Mouse (Mus musculus): ENCODE results near the gene Slc12a6. TPM values are rescaled to one million over a fixed set of nuclear protein-coding genes. Genes with fewer than 3 reads are reported as not detected.

Gene Slc12a6
- 10.4 and 10.8 TPM in 2 replicates for polyA plus RNA-seq (2012; ENCODE audit: insufficient read depth, insufficient read length, missing spikeins)

GRCm38 (mm10) chr2:112265448-112266241 lies at the start of gene Slc12a6:
Slc12a6 (plus strand) TSS chr2:112265825.
- Histone ChIP-seq H3K4me1 (ENCODE audit: control insufficient read depth, insufficient read depth, insufficient read length, low read length) (peaks cover 4% of the 10 kb centered on the region; the same call in 1 of the 2 replicates), H3K27ac (replicated peaks; ENCODE audit: low read depth, low read length) (peak within 1 kb of the TSS; percentile 81)

GRCm38 (mm10) chr2:112215977-112216376 lies 49.6 kb upstream of the Slc12a6 start:
- no peak overlapping the region for H3K27ac ChIP-seq (replicated peaks; ENCODE audit: low read depth, low read length)
- H3K4me3 ChIP-seq (ENCODE audit: insufficient read depth, low read depth, low read length) = no peak overlapping the region
- no peaks in the 10 kb centered on the region for H3K4me1 ChIP-seq (ENCODE audit: control insufficient read depth, insufficient read depth, insufficient read length, low read length)

More at GRCm38 (mm10) chr2:112265448-112266241, at the start of gene Slc12a6:
- H3K4me3 ChIP-seq (ENCODE audit: insufficient read depth, low read depth, low read length) = peak within 1 kb of the TSS; percentile 84

DNA sequence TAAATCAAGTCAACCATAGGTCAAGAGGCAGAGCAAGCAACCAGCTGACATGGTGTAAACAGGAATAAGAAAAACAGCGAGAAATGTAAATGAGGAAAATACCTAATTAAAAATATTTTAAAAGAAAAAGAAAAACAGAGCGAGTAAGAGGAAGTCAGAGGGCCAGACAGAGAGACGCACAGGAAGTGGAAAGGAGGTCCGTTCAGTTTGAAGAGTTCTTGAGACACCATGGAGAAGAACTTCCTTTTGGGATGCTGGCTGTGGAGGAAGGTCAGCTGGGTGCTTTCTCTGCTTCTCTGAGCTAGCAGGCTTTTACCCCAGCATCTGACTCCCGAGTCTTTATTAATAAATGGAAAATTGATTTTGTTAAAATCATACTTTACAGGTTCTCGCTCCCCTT lies 48.0 kb upstream of the Slc12a6 start:
- H3K4me3 ChIP-seq (ENCODE audit: insufficient read depth, low read depth, low read length) = no peak overlapping the region
- no peaks in the 10 kb centered on the region for H3K4me1 ChIP-seq (ENCODE audit: control insufficient read depth, insufficient read depth, insufficient read length, low read length)
- H3K27ac ChIP-seq (replicated peaks; ENCODE audit: low read depth, low read length) = no peak overlapping the region

- no peaks in the 10 kb centered on the region for H3K4me1 ChIP-seq (ENCODE audit: control insufficient read depth, insufficient read depth, insufficient read length, low read length)
- H3K27ac ChIP-seq (replicated peaks; ENCODE audit: low read depth, low read length) = no peak overlapping the region
- no peak overlapping the region for H3K4me3 ChIP-seq (ENCODE audit: insufficient read depth, low read depth, low read length)
These were observed 44.7 kb upstream of the Slc12a6 start for GRCm38 (mm10) chr2:112220880-112221279.

DNA sequence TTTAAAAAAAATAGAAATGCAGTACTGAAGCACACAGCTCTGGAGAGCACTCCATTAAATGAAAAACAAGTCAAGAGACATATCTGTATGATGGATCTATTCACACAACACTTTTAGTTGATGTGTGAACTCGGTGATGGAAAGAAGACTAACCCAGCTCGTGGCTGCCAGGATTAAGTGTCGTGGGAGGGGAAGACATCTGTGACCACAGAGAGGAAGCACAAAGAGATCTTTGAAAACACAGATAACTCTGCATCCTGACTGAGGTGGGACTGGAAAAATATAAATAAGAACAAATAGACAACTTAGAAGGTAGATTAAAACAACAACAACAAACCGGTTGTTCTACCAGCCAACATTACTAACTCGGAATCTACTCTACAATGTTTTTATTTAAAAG lies 43.0 kb upstream of the Slc12a6 start:
- no peak overlapping the region for H3K4me3 ChIP-seq (ENCODE audit: insufficient read depth, low read depth, low read length)
- no peak overlapping the region for H3K27ac ChIP-seq (replicated peaks; ENCODE audit: low read depth, low read length)
- no peaks in the 10 kb centered on the region for H3K4me1 ChIP-seq (ENCODE audit: control insufficient read depth, insufficient read depth, insufficient read length, low read length)

GRCm38 (mm10) chr2:112224356-112224755 lies 41.3 kb upstream of the Slc12a6 start:
- Histone ChIP-seq H3K4me3 (ENCODE audit: insufficient read depth, low read depth, low read length) (no peak overlapping the region), H3K4me1 (ENCODE audit: control insufficient read depth, insufficient read depth, insufficient read length, low read length) (no peaks in the 10 kb centered on the region), H3K27ac (replicated peaks; ENCODE audit: low read depth, low read length) (no peak overlapping the region)

- no peak overlapping the region for H3K27ac ChIP-seq (replicated peaks; ENCODE audit: low read depth, low read length)
- H3K4me3 ChIP-seq (ENCODE audit: insufficient read depth, low read depth, low read length) = no peak overlapping the region
- H3K4me1 ChIP-seq (ENCODE audit: control insufficient read depth, insufficient read depth, insufficient read length, low read length) = no peaks in the 10 kb centered on the region
These were observed 33.0 kb upstream of the Slc12a6 start for GRCm38 (mm10) chr2:112232623-112233022.

DNA sequence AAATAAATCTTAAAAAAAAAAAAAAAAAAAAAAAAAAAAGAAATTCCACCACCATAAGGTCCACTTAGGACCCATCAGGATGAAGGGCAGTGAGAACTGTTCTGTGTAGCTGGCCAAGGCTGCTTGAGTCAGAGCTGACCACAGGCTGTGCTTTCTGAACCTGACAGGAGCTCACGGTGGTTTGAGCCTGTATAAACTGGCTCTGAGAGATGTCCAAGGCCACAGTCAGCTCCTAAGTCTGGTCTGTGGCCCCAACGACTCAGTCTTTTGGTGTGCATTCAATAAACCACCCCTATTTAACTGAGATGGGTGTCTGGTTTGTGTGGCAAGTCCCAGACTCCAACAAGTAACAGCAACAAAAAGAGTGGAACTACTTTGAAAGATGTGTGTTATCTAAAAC lies 29.0 kb upstream of the Slc12a6 start:
- H3K27ac ChIP-seq (replicated peaks; ENCODE audit: low read depth, low read length) = no peak overlapping the region
- no peaks in the 10 kb centered on the region for H3K4me1 ChIP-seq (ENCODE audit: control insufficient read depth, insufficient read depth, insufficient read length, low read length)
- no peak overlapping the region for H3K4me3 ChIP-seq (ENCODE audit: insufficient read depth, low read depth, low read length)

- H3K27ac ChIP-seq (replicated peaks; ENCODE audit: low read depth, low read length) = no peak overlapping the region
- H3K4me1 ChIP-seq (ENCODE audit: control insufficient read depth, insufficient read depth, insufficient read length, low read length) = no peaks in the 10 kb centered on the region
- H3K4me3 ChIP-seq (ENCODE audit: insufficient read depth, low read depth, low read length) = no peak overlapping the region
These were observed 27.6 kb upstream of the Slc12a6 start for GRCm38 (mm10) chr2:112238006-112238405.

GRCm38 (mm10) chr2:112239212-112239934 lies 26.3 kb upstream of the Slc12a6 start, which contains the start of gene Lpcat4:
Lpcat4 (plus strand) TSS chr2:112239468.
- Histone ChIP-seq H3K4me3 (ENCODE audit: insufficient read depth, low read depth, low read length) (peak within 1 kb of the TSS; percentile 100), H3K4me1 (ENCODE audit: control insufficient read depth, insufficient read depth, insufficient read length, low read length) (no peaks in the 10 kb centered on the region), H3K27ac (replicated peaks; ENCODE audit: low read depth, low read length) (peak within 1 kb of the TSS; percentile 89)

GRCm38 (mm10) chr2:112239935-112240721 lies 25.5 kb upstream of the Slc12a6 start:
- Histone ChIP-seq H3K4me1 (ENCODE audit: control insufficient read depth, insufficient read depth, insufficient read length, low read length) (no peaks in the 10 kb centered on the region), H3K27ac (replicated peaks; ENCODE audit: low read depth, low read length) (no peak overlapping the region), H3K4me3 (ENCODE audit: insufficient read depth, low read depth, low read length) (peak overlapping the region; percentile 100)

GRCm38 (mm10) chr2:112241787-112242186 lies 23.8 kb upstream of the Slc12a6 start:
- Histone ChIP-seq H3K4me1 (ENCODE audit: control insufficient read depth, insufficient read depth, insufficient read length, low read length) (no peaks in the 10 kb centered on the region), H3K27ac (replicated peaks; ENCODE audit: low read depth, low read length) (no peak overlapping the region), H3K4me3 (ENCODE audit: insufficient read depth, low read depth, low read length) (no peak overlapping the region)

GRCm38 (mm10) chr2:112245307-112245706 lies 20.3 kb upstream of the Slc12a6 start:
- Histone ChIP-seq H3K27ac (replicated peaks; ENCODE audit: low read depth, low read length) (no peak overlapping the region), H3K4me3 (ENCODE audit: insufficient read depth, low read depth, low read length) (no peak overlapping the region), H3K4me1 (ENCODE audit: control insufficient read depth, insufficient read depth, insufficient read length, low read length) (no peaks in the 10 kb centered on the region)

- Histone ChIP-seq H3K4me3 (ENCODE audit: insufficient read depth, low read depth, low read length) (no peak overlapping the region), H3K4me1 (ENCODE audit: control insufficient read depth, insufficient read depth, insufficient read length, low read length) (no peaks in the 10 kb centered on the region), H3K27ac (replicated peaks; ENCODE audit: low read depth, low read length) (no peak overlapping the region)
These were observed 19.4 kb upstream of the Slc12a6 start for GRCm38 (mm10) chr2:112246193-112246592.

- Histone ChIP-seq H3K4me1 (ENCODE audit: control insufficient read depth, insufficient read depth, insufficient read length, low read length) (no peaks in the 10 kb centered on the region), H3K27ac (replicated peaks; ENCODE audit: low read depth, low read length) (no peak overlapping the region), H3K4me3 (ENCODE audit: insufficient read depth, low read depth, low read length) (no peak overlapping the region)
These were observed 18.3 kb upstream of the Slc12a6 start for GRCm38 (mm10) chr2:112247323-112247722.
